Mouse (Mus musculus) stomach, embryonic 14.5 days (tissue): ENCODE measurements around the gene Psip1. TPM values are rescaled to one million over a fixed set of nuclear protein-coding genes. Genes with fewer than 3 reads are reported as not detected.
"Not testable (repeated sequence)": the region's sequence is repeated elsewhere in the genome, so short reads cannot be mapped to it uniquely, and the experiment has no call there.

Source experiments
- ATAC-seq: fragments of 200-750 bp; cut with Nextera tagmentation; 2 replicates; pipeline ENCODE4 v1.8.0; 2017; ENCODE audit warnings: low read depth, moderate TSS enrichment; ENCODE audit not compliant: insufficient number of reproducible peaks, insufficient read depth, low FRiP score
- H3K27ac ChIP-seq: fragments of 300-500 bp; sonication (generic); 2 replicates; pipeline ENCODE4 v1.5.1; 2014; ENCODE audit warnings: mild to moderate bottlenecking, low read length, moderate library complexity, mixed read lengths
- H3K27me3 ChIP-seq: fragments of 300-500 bp; sonication (generic); 2 replicates; pipeline ENCODE4 v1.6.1; 2014; ENCODE audit warnings: low read length, control low read depth, mixed read lengths; ENCODE audit not compliant: control insufficient read depth, insufficient read depth
- H3K36me3 ChIP-seq: fragments of 300-500 bp; sonication (generic); 2 replicates; pipeline ENCODE4 v1.6.1; 2014; ENCODE audit warnings: mild to moderate bottlenecking, control low read depth, low read length, moderate library complexity, mixed read lengths; ENCODE audit not compliant: control insufficient read depth, insufficient read depth
- H3K4me1 ChIP-seq: fragments of 300-500 bp; sonication (generic); 2 replicates; pipeline ENCODE4 v1.6.1; 2014; ENCODE audit warnings: low read length, control low read depth, mixed read lengths; ENCODE audit not compliant: control insufficient read depth, insufficient read depth
- H3K4me2 ChIP-seq: fragments of 300-500 bp; sonication (generic); replicated peaks from 2 replicates; pipeline ENCODE4 v1.6.1; 2014; ENCODE audit warnings: low read depth, low read length, control low read depth
- H3K4me3 ChIP-seq: fragments of 300-500 bp; sonication (generic); 2 replicates; pipeline ENCODE4 v1.5.1; 2014; ENCODE audit warnings: low read depth, low read length, control low read depth
- H3K9ac ChIP-seq: fragments of 300-500 bp; sonication (generic); replicated peaks from 2 replicates; pipeline ENCODE4 v1.6.1; 2014; ENCODE audit warnings: low read depth, mild to moderate bottlenecking, control low read depth, low read length, moderate library complexity, mixed read lengths
- H3K9me3 ChIP-seq: fragments of 300-500 bp; sonication (generic); 2 replicates; pipeline ENCODE4 v1.6.1; 2016; ENCODE audit warnings: low read depth, low read length, control low read depth; ENCODE audit not compliant: control insufficient read depth
- WGBS: fragments of 180-500 bp; shearing (Covaris S2); extraction: QIAGEN DNeasy Blood & Tissue Kit; methylation state at CpG from one replicate; pipeline ENCODE4 v1.1.7; 2014; 5-methylcytosine and 5-hydroxymethylcytosine counted together
- polyA plus RNA-seq: library from polyadenylated mRNA; unstranded; fragments of >200 nt; fragmentation: Nextera tagmentation; extraction: Ambion mirVana; gene quantifications from 2 replicates; pipeline ENCODE4 v1.2.1, GENCODE M21; 2014

Psip1 gene
- polyA plus RNA-seq: 137 and 148 TPM in 2 replicates

GRCm38 (mm10) chr4:83486117-83486901 is at the start of gene Psip1:
Psip1 (minus strand) TSS chr4:83486459.
- Histone ChIP-seq H3K36me3 (peaks cover 17% of the 10 kb centered on the region; the same call in 1 of the 2 replicates), H3K9ac (peak within 1 kb of the TSS; percentile 87), H3K27me3 (no peaks in the 10 kb centered on the region), H3K4me3 (peak within 1 kb of the TSS; percentile 87), H3K4me2 (peak within 1 kb of the TSS; percentile 57), H3K9me3 (no peaks in the 10 kb centered on the region), H3K27ac (peak within 1 kb of the TSS; percentile 96), H3K4me1 (peaks cover 7% of the 10 kb centered on the region; the same call in 1 of the 2 replicates)
- under 1% methylated on average over 73 of the region's 86 CpGs for WGBS
- peak; percentile 93 for ATAC-seq

GRCm38 (mm10) chr4:83534024-83534423 is 47.8 kb upstream of the Psip1 start:
- H3K9me3 ChIP-seq: no peaks in the 10 kb centered on the region
- 62% methylated on average over 7 of the region's 7 CpGs for WGBS
- H3K4me3 ChIP-seq: no peak overlapping the region
- H3K27me3 ChIP-seq: no peaks in the 10 kb centered on the region
- H3K4me1 ChIP-seq: no peaks in the 10 kb centered on the region
- ATAC-seq: no peak
- no peak overlapping the region for H3K4me2 ChIP-seq
- no peaks in the 10 kb centered on the region for H3K36me3 ChIP-seq
- no peak overlapping the region for H3K27ac ChIP-seq
- H3K9ac ChIP-seq: no peak overlapping the region

GRCm38 (mm10) chr4:83533168-83533911 is 47.1 kb upstream of the Psip1 start:
- no peaks in the 10 kb centered on the region for H3K27me3 ChIP-seq
- no peaks in the 10 kb centered on the region for H3K36me3 ChIP-seq
- no peak overlapping the region for H3K4me3 ChIP-seq
- no peaks in the 10 kb centered on the region for H3K4me1 ChIP-seq
- H3K27ac ChIP-seq: no peak overlapping the region
- H3K9me3 ChIP-seq: no peaks in the 10 kb centered on the region
- H3K4me2 ChIP-seq: no peak overlapping the region
- WGBS: 86% methylated on average over 9 of the region's 9 CpGs
- no peak overlapping the region for H3K9ac ChIP-seq
- no peak for ATAC-seq

GRCm38 (mm10) chr4:83530060-83530459 is 43.8 kb upstream of the Psip1 start:
- H3K27me3 ChIP-seq, H3K4me3 ChIP-seq, ATAC-seq, H3K4me1 ChIP-seq, H3K4me2 ChIP-seq, H3K36me3 ChIP-seq, H3K9ac ChIP-seq, H3K9me3 ChIP-seq, H3K27ac ChIP-seq: not testable (repeated sequence)
- 90% methylated on average over 4 of the region's 4 CpGs for WGBS

GRCm38 (mm10) chr4:83527921-83528320 is 41.7 kb upstream of the Psip1 start:
- H3K4me1 ChIP-seq: peaks cover 4% of the 10 kb centered on the region; the same call in 1 of the 2 replicates
- no peak for ATAC-seq
- H3K36me3 ChIP-seq: no peaks in the 10 kb centered on the region

GRCm38 (mm10) chr4:83526988-83527334 is 40.7 kb upstream of the Psip1 start:
- no peaks in the 10 kb centered on the region for H3K36me3 ChIP-seq
- ATAC-seq: no peak
- H3K9ac ChIP-seq: no peak overlapping the region
- H3K4me2 ChIP-seq: no peak overlapping the region
- H3K27me3 ChIP-seq: no peaks in the 10 kb centered on the region
- peaks cover 4% of the 10 kb centered on the region; the same call in 1 of the 2 replicates for H3K4me1 ChIP-seq
- WGBS: 39% methylated on average over 6 of the region's 6 CpGs
- no peaks in the 10 kb centered on the region for H3K9me3 ChIP-seq
- H3K4me3 ChIP-seq: no peak overlapping the region
- H3K27ac ChIP-seq: no peak overlapping the region

More at GRCm38 (mm10) chr4:83527921-83528320, 41.7 kb upstream of the Psip1 start:
- no peaks in the 10 kb centered on the region for H3K27me3 ChIP-seq
- H3K9ac ChIP-seq: no peak overlapping the region
- no peak overlapping the region for H3K4me3 ChIP-seq
- H3K9me3 ChIP-seq: no peaks in the 10 kb centered on the region
- H3K4me2 ChIP-seq: no peak overlapping the region
- H3K27ac ChIP-seq: no peak overlapping the region

GRCm38 (mm10) chr4:83526270-83526987 is 40.2 kb upstream of the Psip1 start:
- Histone ChIP-seq H3K4me1 (peaks cover 4% of the 10 kb centered on the region; the same call in 1 of the 2 replicates), H3K4me2 (peak overlapping the region; percentile 71), H3K27me3 (no peaks in the 10 kb centered on the region), H3K9me3 (no peaks in the 10 kb centered on the region), H3K27ac (no peak overlapping the region), H3K4me3 (peak overlapping the region; percentile 67), H3K9ac (no peak overlapping the region), H3K36me3 (no peaks in the 10 kb centered on the region)
- no peak for ATAC-seq
- WGBS: 5% methylated on average over 13 of the region's 13 CpGs

- 0% methylated on average over 18 of the region's 18 CpGs for whole genome bisulfite sequencing
- peak overlapping the region; percentile 67 for H3K4me3 ChIP-seq
- no peaks in the 10 kb centered on the region for H3K27me3 ChIP-seq
- no peaks in the 10 kb centered on the region for H3K36me3 ChIP-seq
- peaks cover 4% of the 10 kb centered on the region; the same call in 1 of the 2 replicates for H3K4me1 ChIP-seq
- peak overlapping the region; percentile 70 for H3K9ac ChIP-seq
- no peaks in the 10 kb centered on the region for H3K9me3 ChIP-seq
- H3K4me2 ChIP-seq: peak overlapping the region; percentile 71
- ATAC-seq: peak; percentile 69
- H3K27ac ChIP-seq: peak overlapping the region; percentile 79
Observed at GRCm38 (mm10) chr4:83525690-83526055, 39.4 kb upstream of the Psip1 start.
